Mouse (Mus musculus) MEL (cell line): Measurements from ENCODE around the gene Mif. TPM values are rescaled to one million over a fixed set of nuclear protein-coding genes. Genes with fewer than 3 reads are reported as not detected.

Source experiments
- DNase-seq: peaks from one replicate; pipeline ENCODE4 v3.0.0; 2011; ENCODE audit warnings: low read depth, low spot score
- H3K27ac ChIP-seq: 2 replicates; pipeline ENCODE4 v1.5.1; 2012; ENCODE audit warnings: low read depth, mild to moderate bottlenecking, control low read depth, low read length, moderate library complexity; ENCODE audit not compliant: control insufficient read depth
- H3K27me3 ChIP-seq, 2 experiments: fragments of 150-350 bp in 1 of 2; sonication (generic) in 1 of 2; 2 replicates each; pipeline ENCODE4 v1.6.1; 2012; ENCODE audit warnings: low read length in 2 of 2, mild to moderate bottlenecking in 2 of 2, improper control_type of control experiment in 1 of 2, moderate library complexity in 1 of 2; ENCODE audit not compliant: insufficient read depth in 2 of 2, control insufficient read depth in 1 of 2
- H3K36me3 ChIP-seq, 2 experiments: 2 replicates each; pipeline ENCODE4 v1.6.1; 2012 to 2014; ENCODE audit warnings: low read length in 2 of 2, improper control_type of control experiment in 1 of 2, inconsistent platforms in 1 of 2, mild to moderate bottlenecking in 1 of 2; ENCODE audit not compliant: insufficient read depth in 2 of 2, control insufficient read depth in 1 of 2
- H3K4me1 ChIP-seq, 2 experiments: fragments of 150-350 bp in 1 of 2; sonication (generic) in 1 of 2; 2 replicates each; pipeline ENCODE4 v1.6.1; 2012; ENCODE audit warnings: low read length in 2 of 2, improper control_type of control experiment in 1 of 2, mild to moderate bottlenecking in 1 of 2; ENCODE audit not compliant: insufficient read depth in 2 of 2, control insufficient read depth in 1 of 2
- H3K4me3 ChIP-seq, 2 experiments: fragments of 150-350 bp in 1 of 2; sonication (generic) in 1 of 2; 2 replicates each; pipeline ENCODE4 v1.5.1; 2012; ENCODE audit warnings: low read depth in 2 of 2, low read length in 2 of 2, mild to moderate bottlenecking in 2 of 2, moderate library complexity in 2 of 2, control low read depth in 1 of 2, improper control_type of control experiment in 1 of 2; ENCODE audit not compliant: control insufficient read depth in 1 of 2, insufficient read depth in 1 of 2
- H3K79me2 ChIP-seq: 2 replicates; pipeline ENCODE4 v1.6.1; 2012; ENCODE audit warnings: mild to moderate bottlenecking, low read length, moderate library complexity; ENCODE audit not compliant: control insufficient read depth, poor library complexity, insufficient read depth
- H3K9ac ChIP-seq: 2 replicates; pipeline ENCODE4 v1.6.1; 2012; ENCODE audit warnings: low read depth, mild to moderate bottlenecking, control low read depth, low read length, moderate library complexity; ENCODE audit not compliant: control insufficient read depth, poor library complexity, severe bottlenecking
- H3K9me3 ChIP-seq: fragments of 150-350 bp; sonication (generic); replicated peaks from 2 replicates; pipeline ENCODE4 v1.6.1; 2012; ENCODE audit warnings: mild to moderate bottlenecking, low read length, improper control_type of control experiment, moderate library complexity; ENCODE audit not compliant: insufficient read depth
- BHLHE40 ChIP-seq: IDR thresholded peaks from 2 replicates; pipeline ENCODE4 v1.6.1; 2012; ENCODE audit warnings: low read depth, mild to moderate bottlenecking, inconsistent platforms, low read length, improper control_type of control experiment, borderline replicate concordance
- CHD1 ChIP-seq: IDR thresholded peaks from 2 replicates; pipeline ENCODE4 v1.6.1; 2012; ENCODE audit warnings: low read depth, mild to moderate bottlenecking, inconsistent platforms, low read length, improper control_type of control experiment
- CHD2 ChIP-seq: IDR thresholded peaks from 2 replicates; pipeline ENCODE4 v1.6.1; 2011; ENCODE audit warnings: low read length, improper control_type of control experiment
- CTCF ChIP-seq, 3 experiments: IDR thresholded peaks in 2 of 3; conservative IDR thresholded peaks in 1 of 3; 2 replicates each; pipeline ENCODE4 v1.5.1; 2011 to 2012; ENCODE audit warnings: low read length in 3 of 3, low read depth in 2 of 3, mild to moderate bottlenecking in 2 of 3, improper control_type of control experiment in 1 of 3, inconsistent platforms in 1 of 3, mixed read lengths in 1 of 3, moderate library complexity in 1 of 3; ENCODE audit not compliant: control insufficient read depth in 1 of 3, insufficient read depth in 1 of 3, poor library complexity in 1 of 3, severe bottlenecking in 1 of 3
- EP300 ChIP-seq, 2 experiments: IDR thresholded peaks; 2 replicates each; pipeline ENCODE4 v1.6.1; 2011; ENCODE audit warnings: improper control_type of control experiment in 2 of 2, low read length in 2 of 2, low read depth in 1 of 2, mild to moderate bottlenecking in 1 of 2
- GABPA ChIP-seq: IDR thresholded peaks from 2 replicates; pipeline ENCODE4 v1.6.1; 2012; ENCODE audit warnings: low read depth, mild to moderate bottlenecking, inconsistent platforms, low read length, improper control_type of control experiment, moderate library complexity
- GATA1 ChIP-seq: IDR thresholded peaks from 2 replicates; pipeline ENCODE4 v1.6.1; 2011; ENCODE audit warnings: low read depth, low read length, improper control_type of control experiment
- HCFC1 ChIP-seq: IDR thresholded peaks from 2 replicates; pipeline ENCODE4 v1.6.1; 2012; ENCODE audit warnings: low read depth, mild to moderate bottlenecking, inconsistent platforms, low read length, improper control_type of control experiment, moderate library complexity
- KAT2A ChIP-seq: conservative IDR thresholded peaks from 2 replicates; pipeline ENCODE4 v1.6.1; 2012; ENCODE audit warnings: low read depth, low read length, improper control_type of control experiment, inconsistent platforms
- MAFK ChIP-seq: IDR thresholded peaks from 2 replicates; pipeline ENCODE4 v1.6.1; 2011; ENCODE audit warnings: low read depth, mild to moderate bottlenecking, low read length, improper control_type of control experiment, borderline replicate concordance
- MAX ChIP-seq: IDR thresholded peaks from 2 replicates; pipeline ENCODE4 v1.6.1; 2011; ENCODE audit warnings: low read length, improper control_type of control experiment
- MEF2A ChIP-seq: IDR thresholded peaks from 2 replicates; pipeline ENCODE4 v1.6.1; 2014; ENCODE audit warnings: low read depth, mild to moderate bottlenecking, inconsistent platforms, low read length, improper control_type of control experiment; ENCODE audit not compliant: poor library complexity, insufficient replicate concordance, severe bottlenecking; ENCODE audit errors: extremely low read depth
- MXI1 ChIP-seq: IDR thresholded peaks from 2 replicates; pipeline ENCODE4 v1.6.1; 2011; ENCODE audit warnings: mild to moderate bottlenecking, low read depth, low read length, improper control_type of control experiment
- RCOR1 ChIP-seq: IDR thresholded peaks from 2 replicates; pipeline ENCODE4 v1.6.1; 2012; ENCODE audit warnings: low read depth, mild to moderate bottlenecking, inconsistent platforms, low read length, improper control_type of control experiment
- SIN3A ChIP-seq: IDR thresholded peaks from 2 replicates; pipeline ENCODE4 v1.6.1; 2012; ENCODE audit warnings: low read length, improper control_type of control experiment, inconsistent platforms
- TAL1 ChIP-seq: IDR thresholded peaks from 2 replicates; pipeline ENCODE4 v1.6.1; 2012; ENCODE audit warnings: mild to moderate bottlenecking, inconsistent platforms, low read length, moderate library complexity, mixed read lengths
- TCF12 ChIP-seq: IDR thresholded peaks from 2 replicates; pipeline ENCODE4 v1.6.1; 2014; ENCODE audit warnings: low read depth, mild to moderate bottlenecking, inconsistent platforms, low read length, improper control_type of control experiment, moderate library complexity
- UBTF ChIP-seq: IDR thresholded peaks from 2 replicates; pipeline ENCODE4 v1.6.1; 2012; ENCODE audit warnings: low read depth, mild to moderate bottlenecking, inconsistent platforms, low read length, improper control_type of control experiment, moderate library complexity, borderline replicate concordance; ENCODE audit not compliant: insufficient read depth
- ZKSCAN1 ChIP-seq: IDR thresholded peaks from 2 replicates; pipeline ENCODE4 v1.6.1; 2012; ENCODE audit warnings: low read depth, mild to moderate bottlenecking, inconsistent platforms, low read length, improper control_type of control experiment, moderate library complexity
- ZMIZ1 ChIP-seq: IDR thresholded peaks from 2 replicates; pipeline ENCODE4 v1.6.1; 2012; ENCODE audit warnings: low read depth, mild to moderate bottlenecking, inconsistent platforms, low read length, improper control_type of control experiment, moderate library complexity
- polyA plus RNA-seq, 2 experiments: library from polyadenylated mRNA; stranded (reverse) in 1 of 2; unstranded in 1 of 2; fragments of >175 nt in 1 of 2; fragments of >200 nt in 1 of 2; gene quantifications; 2 replicates each; pipeline versions ENCODE4 v1.2.1 to v1.2.4; 2012; ENCODE audit warnings: low replicate concordance in 2 of 2, low read depth in 1 of 2; ENCODE audit not compliant: insufficient read length in 2 of 2, insufficient read depth in 1 of 2, missing spikeins in 1 of 2
- total RNA-seq: library from RNA; depleted of rRNA; stranded (reverse); fragments of 300-350 nt; gene quantifications from 2 replicates; pipeline ENCODE4 v1.2.3, GENCODE M21; 2012

The Mif gene
- total and polyA plus RNA-seq, 3 experiments: 817 to 2,606 (median 862) TPM

DNA sequence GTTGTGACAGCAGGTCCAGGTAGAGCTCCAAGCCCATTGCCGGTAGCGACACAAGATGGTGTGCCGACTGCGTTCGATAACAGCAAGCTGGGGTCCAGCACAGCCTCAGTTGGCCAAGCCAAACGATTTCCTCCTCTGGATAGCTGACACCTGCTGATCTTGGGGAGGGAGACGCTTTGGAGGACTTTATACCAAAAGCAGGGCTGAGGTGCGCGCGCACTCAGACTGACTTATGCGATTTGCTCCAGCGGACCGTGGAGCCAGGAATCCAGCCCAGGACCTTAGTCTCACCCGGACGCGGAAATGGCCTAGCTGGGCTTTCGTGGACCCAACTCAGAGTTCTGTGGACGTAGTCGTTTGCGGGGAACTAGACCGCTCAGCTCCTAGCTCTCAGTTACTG, 25.8 kb downstream of the Mif start (continued):
- TF ChIP-seq MXI1: no peak
- no peak for TF ChIP-seq CHD2
- TF ChIP-seq GABPA: no peak
- no peak for TF ChIP-seq BHLHE40

DNA sequence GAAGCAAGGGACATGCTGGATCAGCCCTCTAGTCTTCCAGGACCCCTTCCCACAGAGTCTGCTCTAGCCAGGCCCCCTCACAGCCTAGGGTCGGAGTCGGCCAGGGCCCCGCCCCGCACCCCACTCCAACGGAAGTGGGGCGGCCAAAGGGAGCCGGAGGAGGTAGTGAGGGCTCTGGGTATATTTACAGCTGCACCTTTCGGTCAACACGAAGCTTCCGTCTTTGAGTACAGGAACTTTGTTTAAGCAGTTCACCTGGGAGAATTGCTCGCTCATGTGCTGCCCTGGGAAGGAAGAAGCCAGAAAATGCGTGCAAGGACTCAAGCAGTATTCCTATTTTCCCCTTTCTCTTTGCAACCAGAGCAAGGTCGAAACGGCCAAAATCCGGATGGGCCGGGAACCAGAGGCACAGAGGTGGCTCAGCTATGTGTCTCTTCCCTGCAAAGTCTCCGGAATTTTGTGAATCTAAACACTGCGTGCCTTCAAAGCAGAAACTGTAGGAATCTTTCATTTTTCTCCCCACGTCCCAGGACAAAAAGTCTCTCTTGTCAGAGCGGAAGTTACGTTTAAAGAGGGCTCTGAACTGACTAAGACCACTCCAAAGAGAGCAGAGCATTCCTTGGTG, 26.5 kb downstream of the Mif start:
- no peak for DNase-seq
- Histone ChIP-seq H3K9ac (no peak overlapping the region), H3K27me3 (no peaks in the 10 kb centered on the region), H3K4me1 (peaks cover 6 to 30% of the 10 kb centered on the region in 2 experiments), H3K36me3 (peaks cover 0 to 34% of the 10 kb centered on the region in 2 experiments; a peak in 2 of 4 replicates), H3K79me2 (no peaks in the 10 kb centered on the region; the same call in 1 of the 2 replicates), H3K27ac (no peak overlapping the region), H3K9me3 (no peaks in the 10 kb centered on the region), H3K4me3 (no peak overlapping the region)
- no peak for TF ChIP-seq GATA1
- no peak for TF ChIP-seq ZKSCAN1
- no peak for TF ChIP-seq ZMIZ1
- no peak for TF ChIP-seq MXI1
- TF ChIP-seq RCOR1: no peak
- no peak for TF ChIP-seq MAFK
- TF ChIP-seq HCFC1: no peak
- TF ChIP-seq UBTF: no peak
- no peak for TF ChIP-seq TCF12
- TF ChIP-seq SIN3A: no peak
- TF ChIP-seq CHD2: no peak
- TF ChIP-seq EP300 (IDR thresholded peaks at IDR 0.05; ENCODE audit: low read depth in 1 of 2, low read length in 2 of 2): no peak
- TF ChIP-seq MEF2A: no peak
- TF ChIP-seq MAX: no peak
- TF ChIP-seq CHD1: no peak
- TF ChIP-seq KAT2A: no peak
- no peak for TF ChIP-seq CTCF (IDR thresholded peaks at IDR 0.05 in 2 of 3, conservative IDR thresholded peaks at IDR 0.05 in 1 of 3; ENCODE audit: control insufficient read depth in 1 of 3, insufficient read depth in 1 of 3, low read depth in 2 of 3, low read length in 3 of 3, poor library complexity in 1 of 3, severe bottlenecking in 1 of 3)
- no peak for TF ChIP-seq TAL1
